Mouse (Mus musculus): ENCODE data around the gene Zfp697. TPM values are rescaled to one million over a fixed set of nuclear protein-coding genes. Genes with fewer than 3 reads are reported as not detected.
"Not testable (repeated sequence)": the region's sequence is repeated elsewhere in the genome, so short reads cannot be mapped to it uniquely, and the experiment has no call there.

Zfp697 gene
- polyA plus RNA-seq, 1 experiment from 2014 or later, result 9.9 TPM

GRCm38 (mm10) chr3:98741043-98741442 lies 358.8 kb downstream of the Zfp697 start:
- DNase-seq (ENCODE audit: low spot score); H3K4me3 ChIP-seq (ENCODE audit: low read depth, low read length); H3K4me1 ChIP-seq (replicated peaks; ENCODE audit: control insufficient read depth, insufficient read depth, low read length); H3K9me3 ChIP-seq (ENCODE audit: control insufficient read depth, low read length); H3K27ac ChIP-seq (ENCODE audit: low read depth); H3K9ac ChIP-seq (ENCODE audit: low read length); H3K36me3 ChIP-seq (ENCODE audit: control insufficient read depth, insufficient read depth, low read length); ATAC-seq (replicated peaks; ENCODE audit: low FRiP score, low TSS enrichment, low read depth); H3K4me2 ChIP-seq (ENCODE audit: low read length); H3K27me3 ChIP-seq (replicated peaks; ENCODE audit: control insufficient read depth, insufficient read depth, low read length): not testable (repeated sequence)
- 68% methylated on average over 1 of the region's 1 CpGs for WGBS

GRCm38 (mm10) chr3:98752171-98752570 lies 369.9 kb downstream of the Zfp697 start:
- no peak overlapping the region for H3K27ac ChIP-seq (ENCODE audit: low read depth)
- H3K4me3 ChIP-seq (ENCODE audit: low read depth, low read length), result no peak overlapping the region
- H3K27me3 ChIP-seq (replicated peaks; ENCODE audit: control insufficient read depth, insufficient read depth, low read length), result no peaks in the 10 kb centered on the region
- H3K36me3 ChIP-seq (ENCODE audit: control insufficient read depth, insufficient read depth, low read length), result no peaks in the 10 kb centered on the region
- H3K9me3 ChIP-seq (ENCODE audit: control insufficient read depth, low read length), result no peaks in the 10 kb centered on the region
- no peak for DNase-seq (ENCODE audit: low spot score)
- no peak overlapping the region for H3K9ac ChIP-seq (ENCODE audit: low read length)
- no peak for ATAC-seq (replicated peaks; ENCODE audit: low FRiP score, low TSS enrichment, low read depth)
- H3K4me2 ChIP-seq (ENCODE audit: low read length), result no peak overlapping the region
- WGBS, result 79% methylated on average over 2 of the region's 2 CpGs
- H3K4me1 ChIP-seq (replicated peaks; ENCODE audit: control insufficient read depth, insufficient read depth, low read length), result no peaks in the 10 kb centered on the region

DNA sequence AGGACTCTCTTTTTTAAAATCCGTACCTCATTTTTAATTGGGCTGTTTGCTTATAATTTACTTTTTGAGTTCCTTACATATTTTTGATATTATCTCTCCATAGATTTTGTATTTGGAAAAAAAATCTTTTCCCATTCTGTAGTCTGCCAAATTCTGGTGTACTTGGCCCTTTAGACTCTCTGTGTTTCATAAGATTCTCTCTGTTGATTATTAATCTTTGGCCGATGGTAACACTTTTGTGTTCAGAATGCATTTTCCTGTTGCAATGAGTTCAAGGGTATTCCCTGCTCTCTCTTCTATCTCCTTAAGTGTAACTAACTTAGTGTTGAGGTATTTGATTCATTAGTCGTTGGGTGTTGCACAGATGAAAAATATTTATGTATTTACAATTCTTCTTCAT lies 374.6 kb downstream of the Zfp697 start:
- Histone ChIP-seq H3K9ac (ENCODE audit: low read length) (no peak overlapping the region), H3K36me3 (ENCODE audit: control insufficient read depth, insufficient read depth, low read length) (no peaks in the 10 kb centered on the region), H3K27me3 (replicated peaks; ENCODE audit: control insufficient read depth, insufficient read depth, low read length) (no peaks in the 10 kb centered on the region), H3K9me3 (ENCODE audit: control insufficient read depth, low read length) (no peaks in the 10 kb centered on the region), H3K27ac (ENCODE audit: low read depth) (no peak overlapping the region), H3K4me1 (replicated peaks; ENCODE audit: control insufficient read depth, insufficient read depth, low read length) (no peaks in the 10 kb centered on the region), H3K4me2 (ENCODE audit: low read length) (no peak overlapping the region), H3K4me3 (ENCODE audit: low read depth, low read length) (no peak overlapping the region)
- no peak for DNase-seq (ENCODE audit: low spot score)
- ATAC-seq (replicated peaks; ENCODE audit: low FRiP score, low TSS enrichment, low read depth), result no peak
- 91% methylated on average over 3 of the region's 3 CpGs for WGBS

- no peaks in the 10 kb centered on the region for H3K9me3 ChIP-seq (ENCODE audit: control insufficient read depth, low read length)
- no peak overlapping the region for H3K4me3 ChIP-seq (ENCODE audit: low read depth, low read length)
- H3K27me3 ChIP-seq (replicated peaks; ENCODE audit: control insufficient read depth, insufficient read depth, low read length), result no peaks in the 10 kb centered on the region
- no peak overlapping the region for H3K27ac ChIP-seq (ENCODE audit: low read depth)
- H3K9ac ChIP-seq (ENCODE audit: low read length), result no peak overlapping the region
- H3K4me1 ChIP-seq (replicated peaks; ENCODE audit: control insufficient read depth, insufficient read depth, low read length), result no peaks in the 10 kb centered on the region
- H3K4me2 ChIP-seq (ENCODE audit: low read length), result no peak overlapping the region
- no peak for DNase-seq (ENCODE audit: low spot score)
- H3K36me3 ChIP-seq (ENCODE audit: control insufficient read depth, insufficient read depth, low read length), result no peaks in the 10 kb centered on the region
- ATAC-seq (replicated peaks; ENCODE audit: low FRiP score, low TSS enrichment, low read depth), result no peak
Observed at GRCm38 (mm10) chr3:98764155-98764554, 381.9 kb downstream of the Zfp697 start.

GRCm38 (mm10) chr3:98780921-98781320 lies 398.7 kb downstream of the Zfp697 start:
- Histone ChIP-seq H3K27me3 (replicated peaks; ENCODE audit: control insufficient read depth, insufficient read depth, low read length) (no peaks in the 10 kb centered on the region), H3K9me3 (ENCODE audit: control insufficient read depth, low read length) (no peaks in the 10 kb centered on the region), H3K4me1 (replicated peaks; ENCODE audit: control insufficient read depth, insufficient read depth, low read length) (no peaks in the 10 kb centered on the region), H3K9ac (ENCODE audit: low read length) (no peak overlapping the region), H3K4me2 (ENCODE audit: low read length) (no peak overlapping the region), H3K27ac (ENCODE audit: low read depth) (no peak overlapping the region), H3K36me3 (ENCODE audit: control insufficient read depth, insufficient read depth, low read length) (no peaks in the 10 kb centered on the region), H3K4me3 (ENCODE audit: low read depth, low read length) (no peak overlapping the region)
- ATAC-seq (replicated peaks; ENCODE audit: low FRiP score, low TSS enrichment, low read depth), result no peak
- DNase-seq (ENCODE audit: low spot score), result no peak

DNA sequence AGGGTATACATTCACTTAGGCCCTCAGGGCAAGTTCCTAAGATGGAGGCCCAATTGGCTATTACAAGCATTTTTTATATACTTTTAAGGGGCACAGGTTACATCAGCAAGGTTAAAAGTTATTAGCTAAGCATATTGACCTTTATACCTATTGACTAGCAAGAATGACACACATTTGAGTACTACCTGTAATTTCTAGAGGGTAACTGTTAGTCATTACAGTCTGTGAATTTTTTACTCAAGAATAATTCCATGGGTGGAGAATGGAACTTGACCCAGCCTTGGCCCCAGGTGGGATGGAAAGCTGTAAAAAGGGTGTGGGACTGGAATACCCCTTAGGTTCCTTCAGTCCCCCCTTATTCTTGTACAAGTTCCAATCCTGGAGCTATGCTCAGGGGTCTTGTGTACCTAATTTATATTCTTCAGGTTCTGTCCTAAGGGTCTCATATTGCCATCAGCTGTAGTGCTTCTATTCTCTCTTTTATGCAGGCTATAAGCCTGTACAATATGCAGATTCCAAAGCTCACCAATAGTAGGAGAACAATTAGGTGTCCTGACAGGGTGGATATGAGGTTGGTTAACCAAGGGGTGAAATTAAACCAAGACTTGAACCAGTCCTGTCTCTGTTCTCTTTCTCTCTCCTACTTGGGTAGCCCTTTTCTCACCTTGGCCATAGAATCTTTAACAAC lies 400.1 kb downstream of the Zfp697 start:
- ATAC-seq (replicated peaks; ENCODE audit: low FRiP score, low TSS enrichment, low read depth), result no peak
- no peaks in the 10 kb centered on the region for H3K4me1 ChIP-seq (replicated peaks; ENCODE audit: control insufficient read depth, insufficient read depth, low read length)
- H3K9me3 ChIP-seq (ENCODE audit: control insufficient read depth, low read length), result no peaks in the 10 kb centered on the region
- DNase-seq (ENCODE audit: low spot score), result no peak
- H3K27ac ChIP-seq (ENCODE audit: low read depth), result no peak overlapping the region
- H3K36me3 ChIP-seq (ENCODE audit: control insufficient read depth, insufficient read depth, low read length), result no peaks in the 10 kb centered on the region
- H3K9ac ChIP-seq (ENCODE audit: low read length), result no peak overlapping the region
- no peak overlapping the region for H3K4me2 ChIP-seq (ENCODE audit: low read length)
- no peaks in the 10 kb centered on the region for H3K27me3 ChIP-seq (replicated peaks; ENCODE audit: control insufficient read depth, insufficient read depth, low read length)
- no peak overlapping the region for H3K4me3 ChIP-seq (ENCODE audit: low read depth, low read length)

- no peak overlapping the region for H3K4me3 ChIP-seq (ENCODE audit: low read depth, low read length)
- whole genome bisulfite sequencing, result 73% methylated on average over 2 of the region's 2 CpGs
- H3K9ac ChIP-seq (ENCODE audit: low read length), result no peak overlapping the region
- no peak overlapping the region for H3K4me2 ChIP-seq (ENCODE audit: low read length)
- no peaks in the 10 kb centered on the region for H3K4me1 ChIP-seq (replicated peaks; ENCODE audit: control insufficient read depth, insufficient read depth, low read length)
- H3K36me3 ChIP-seq (ENCODE audit: control insufficient read depth, insufficient read depth, low read length), result no peaks in the 10 kb centered on the region
- H3K9me3 ChIP-seq (ENCODE audit: control insufficient read depth, low read length), result no peaks in the 10 kb centered on the region
- H3K27me3 ChIP-seq (replicated peaks; ENCODE audit: control insufficient read depth, insufficient read depth, low read length), result no peaks in the 10 kb centered on the region
- ATAC-seq (replicated peaks; ENCODE audit: low FRiP score, low TSS enrichment, low read depth) (no peak), DNase-seq (ENCODE audit: low spot score) (no peak)
- no peak overlapping the region for H3K27ac ChIP-seq (ENCODE audit: low read depth)
Observed at GRCm38 (mm10) chr3:98786551-98786950, 404.3 kb downstream of the Zfp697 start.

Other genes starting within 250 kb of the Zfp697 start
- gene Adam30, start 221.8 kb upstream of the Zfp697 start, polyA plus RNA-seq (2014; fragmentation: Nextera tagmentation; extraction: Ambion mirVana), result not detected in 2 replicates
- 3.9 and 4.9 TPM in 2 replicates for gene Reg4, start 160.3 kb upstream of the Zfp697 start, polyA plus RNA-seq (2014; fragmentation: Nextera tagmentation; extraction: Ambion mirVana)
- 23.1 and 32.1 TPM in 2 replicates for gene Hmgcs2, start 102.0 kb upstream of the Zfp697 start, polyA plus RNA-seq (2014; fragmentation: Nextera tagmentation; extraction: Ambion mirVana)
- 290 and 310 TPM in 2 replicates for gene Phgdh, start 42.5 kb upstream of the Zfp697 start, polyA plus RNA-seq (2014; fragmentation: Nextera tagmentation; extraction: Ambion mirVana)
- not detected in 2 replicates for gene Gm4450, start 74.7 kb downstream of the Zfp697 start, polyA plus RNA-seq (2014; fragmentation: Nextera tagmentation; extraction: Ambion mirVana)
- gene Hsd3b4, start 128.1 kb downstream of the Zfp697 start, polyA plus RNA-seq (2014; fragmentation: Nextera tagmentation; extraction: Ambion mirVana), result not detected in 2 replicates
- gene Gm10681, start 206.3 kb downstream of the Zfp697 start, polyA plus RNA-seq (2014; fragmentation: Nextera tagmentation; extraction: Ambion mirVana), result not detected in 2 replicates
- not detected in 2 replicates for gene Hsd3b5, start 247.8 kb downstream of the Zfp697 start, polyA plus RNA-seq (2014; fragmentation: Nextera tagmentation; extraction: Ambion mirVana)

Measured in intestine, embryonic 14.5 days (tissue).